Mouse (Mus musculus) heart, adult 2 months (tissue): ENCODE measurements around the gene Gnptab. TPM values are rescaled to one million over a fixed set of nuclear protein-coding genes. Genes with fewer than 3 reads are reported as not detected.

Source experiments
- DNase-seq, 2 experiments: peaks; one replicate each; pipeline ENCODE4 v3.0.0; 2021
- H3K27ac ChIP-seq: fragments of 200-600 bp; 2 replicates; pipeline ENCODE4 v1.8.1; 2022
- H3K27me3 ChIP-seq: fragments of 200-500 bp; 2 replicates; pipeline ENCODE4 v1.6.1; 2012; ENCODE audit warnings: mild to moderate bottlenecking, low read length, inconsistent platforms, mixed read lengths; ENCODE audit not compliant: control insufficient read depth, insufficient read depth
- H3K36me3 ChIP-seq: fragments of 200-500 bp; 2 replicates; pipeline ENCODE4 v1.6.1; 2012; ENCODE audit warnings: low read length, inconsistent platforms; ENCODE audit not compliant: control insufficient read depth, insufficient read depth
- H3K4me1 ChIP-seq: fragments of 200-500 bp; 2 replicates; pipeline ENCODE4 v1.6.1; 2011; ENCODE audit warnings: low read length; ENCODE audit not compliant: control insufficient read depth, insufficient read depth
- H3K4me3 ChIP-seq: fragments of 200-600 bp; 2 replicates; pipeline ENCODE4 v1.8.1; 2022
- H3K79me2 ChIP-seq: fragments of 200-500 bp; replicated peaks from 2 replicates; pipeline ENCODE4 v1.6.1; 2012; ENCODE audit warnings: mild to moderate bottlenecking, inconsistent platforms, low read length, moderate library complexity, mixed read lengths; ENCODE audit not compliant: control insufficient read depth, insufficient read depth
- H3K9ac ChIP-seq: fragments of 200-500 bp; 2 replicates; pipeline ENCODE4 v1.6.1; 2012; ENCODE audit warnings: low read depth, mild to moderate bottlenecking, control low read depth, inconsistent platforms, low read length, mixed read lengths
- CTCF ChIP-seq: fragments of 200-600 bp; IDR thresholded peaks from 2 replicates; pipeline ENCODE4 v1.8.1; 2022; ENCODE audit warnings: antibody characterized with exemption, mild to moderate bottlenecking, moderate library complexity
- EP300 ChIP-seq: fragments of 200-500 bp; IDR thresholded peaks from 2 replicates; pipeline ENCODE4 v1.6.1; 2011; ENCODE audit warnings: low read depth, low read length, control low read depth; ENCODE audit not compliant: insufficient read depth
- POLR2A ChIP-seq: fragments of 200-500 bp; IDR thresholded peaks from 2 replicates; pipeline ENCODE4 v1.6.1; 2011; ENCODE audit warnings: mild to moderate bottlenecking, low read depth, low read length, control low read depth; ENCODE audit not compliant: insufficient read depth
- WGBS: fragments of 180-500 bp; shearing (Covaris S2); methylation state at CpG from one replicate; pipeline ENCODE4 v1.1.7; 2018; 5-methylcytosine and 5-hydroxymethylcytosine counted together
- intact Hi-C: fragments of 180-260 bp; cut with DNase I; formaldehyde crosslinking; loops from one replicate; pipeline ENCODE4 v1.15.1; 2025
- polyA plus RNA-seq: library from polyadenylated mRNA; depleted of rRNA; stranded (reverse); fragments of >200 nt; gene quantifications from 2 replicates; pipeline ENCODE4 v1.2.3, GENCODE M21; 2012
- total RNA-seq, 2 experiments: library from RNA; stranded (reverse); gene quantifications; 2 replicates each; pipeline ENCODE4 v1.2.3; 2021

Gnptab gene
- total and polyA plus RNA-seq, 3 experiments: 11.7 to 27.6 (median 24.3) TPM

DNA sequence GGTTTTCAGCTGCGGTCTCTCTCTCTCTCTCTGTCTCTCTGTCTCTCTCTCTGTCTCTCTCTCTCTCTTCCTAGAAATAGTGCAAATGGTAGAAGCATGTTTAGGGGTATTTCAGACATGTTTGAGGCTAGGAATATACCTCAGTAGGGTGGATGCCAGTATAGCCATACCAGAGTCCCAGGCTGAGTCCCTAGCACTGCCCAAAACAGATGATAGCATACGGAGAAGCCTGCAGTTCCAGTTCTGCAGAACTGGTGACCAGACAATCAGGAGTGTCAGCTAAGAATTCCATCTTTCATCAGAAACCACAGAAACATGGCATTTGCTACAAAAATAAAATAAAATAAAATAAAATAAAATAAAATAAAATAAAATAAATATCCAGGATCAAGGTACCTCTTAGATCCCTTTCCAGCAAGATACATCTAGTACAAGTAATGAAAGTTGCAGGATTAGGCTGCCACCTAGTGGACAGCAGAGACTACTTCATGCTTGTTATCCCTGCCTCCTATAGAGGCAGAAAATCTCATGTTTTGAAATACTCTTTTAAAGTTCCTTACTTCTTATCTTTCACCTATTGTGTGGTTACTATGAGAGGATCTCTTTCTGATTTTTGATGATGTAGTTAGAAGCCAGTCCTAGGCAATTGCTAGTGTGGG, 47.4 kb downstream of the Gnptab start:
- Histone ChIP-seq H3K4me3 (no peak overlapping the region), H3K36me3 (no peaks in the 10 kb centered on the region), H3K27me3 (no peaks in the 10 kb centered on the region), H3K9ac (no peak overlapping the region), H3K27ac (no peak overlapping the region), H3K79me2 (no peaks in the 10 kb centered on the region), H3K4me1 (no peaks in the 10 kb centered on the region)
- TF ChIP-seq CTCF (peak; percentile 93), POLR2A (no peak), EP300 (no peak)
- intact Hi-C loops: loop anchor here (1.0 kb wide), 1 partner anchor 49 kb away; no protein-coding TSS in a partner anchor
- 94% methylated on average over 2 of the region's 2 CpGs for WGBS
- peak in 1 of 2 experiments; percentile 27 for DNase-seq

DNA sequence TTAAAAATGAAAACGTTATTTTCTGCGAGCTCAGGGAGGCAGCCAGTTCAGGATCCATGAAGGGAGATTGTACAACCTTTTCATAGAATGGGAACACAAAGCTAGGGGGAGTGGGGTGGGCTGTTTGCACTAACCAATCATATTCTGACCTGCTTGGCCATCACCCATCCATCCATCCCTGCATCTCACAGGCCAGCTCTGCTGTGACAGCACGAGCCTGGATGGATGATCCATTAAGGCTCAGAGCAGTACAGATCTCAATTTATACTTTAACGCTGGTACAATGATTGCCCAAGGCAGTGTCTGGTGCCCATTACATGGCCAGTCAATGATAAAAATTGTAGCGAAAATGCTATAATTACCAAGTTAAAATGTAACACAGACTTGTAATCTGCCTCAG, 48.0 kb downstream of the Gnptab start:
- 49% methylated on average over 5 of the region's 5 CpGs for WGBS
- intact Hi-C loops: loop anchor here (1.0 kb wide), 1 partner anchor 50 kb away; no protein-coding TSS in a partner anchor

DNA sequence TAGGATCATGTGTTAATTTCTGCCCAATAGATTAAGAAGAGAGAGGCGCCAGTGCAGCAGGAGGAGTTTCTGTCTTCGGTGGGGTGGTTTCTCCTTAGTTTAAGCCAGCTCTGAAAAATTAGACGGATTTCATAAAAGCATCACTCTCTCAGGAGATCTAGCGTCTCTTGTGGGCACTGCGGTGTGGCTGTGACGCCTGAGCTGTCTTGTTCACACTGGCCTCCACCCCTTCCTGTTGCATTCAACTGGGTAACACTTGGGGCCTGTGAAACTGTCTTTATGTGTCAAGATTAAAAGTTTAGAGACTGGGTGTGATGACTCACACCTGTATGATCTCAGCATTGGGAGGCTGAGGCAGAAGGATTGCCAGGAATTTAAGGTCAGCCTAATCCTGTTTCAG, 49.1 kb downstream of the Gnptab start:
- no peak overlapping the region for H3K9ac ChIP-seq
- no peaks in the 10 kb centered on the region for H3K36me3 ChIP-seq
- no peak for DNase-seq
- no peak overlapping the region for H3K27ac ChIP-seq
- intact Hi-C loops: no loop called here
- H3K27me3 ChIP-seq: no peaks in the 10 kb centered on the region
- H3K4me1 ChIP-seq: no peaks in the 10 kb centered on the region
- no peak for TF ChIP-seq POLR2A
- no peak for TF ChIP-seq CTCF
- TF ChIP-seq EP300: no peak
- no peak overlapping the region for H3K4me3 ChIP-seq
- H3K79me2 ChIP-seq: no peaks in the 10 kb centered on the region
- WGBS: 87% methylated on average over 6 of the region's 6 CpGs

More for the DNA sequence above, 48.0 kb downstream of the Gnptab start:
- TF ChIP-seq POLR2A (no peak), CTCF (no peak), EP300 (no peak)
- Histone ChIP-seq H3K4me1 (no peaks in the 10 kb centered on the region), H3K4me3 (no peak overlapping the region), H3K27ac (no peak overlapping the region), H3K79me2 (no peaks in the 10 kb centered on the region), H3K27me3 (no peaks in the 10 kb centered on the region), H3K9ac (no peak overlapping the region), H3K36me3 (no peaks in the 10 kb centered on the region)
- no peak for DNase-seq

DNA sequence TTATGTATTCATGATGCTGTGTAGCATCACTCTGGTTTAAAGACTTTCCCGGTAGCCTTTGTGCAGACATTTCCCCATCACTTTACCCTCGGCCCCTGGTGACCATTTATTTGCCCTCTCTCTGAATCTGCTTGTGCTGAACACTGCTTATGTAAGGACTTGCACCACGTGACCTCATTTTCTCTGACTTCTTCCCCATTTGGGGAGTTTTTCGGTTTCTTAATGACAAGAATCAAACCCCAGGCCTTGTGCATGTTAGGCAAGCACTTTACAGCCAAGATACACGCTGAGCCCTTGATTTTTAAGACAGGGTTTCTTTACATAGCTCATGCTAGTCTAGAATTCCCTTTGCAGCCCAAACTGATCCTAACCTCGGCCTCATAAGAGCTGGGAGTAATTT, 62.3 kb downstream of the Gnptab start:
- H3K79me2 ChIP-seq: no peaks in the 10 kb centered on the region
- WGBS: 79% methylated on average over 6 of the region's 6 CpGs
- no peak for DNase-seq
- H3K4me1 ChIP-seq: no peaks in the 10 kb centered on the region
- no peaks in the 10 kb centered on the region for H3K27me3 ChIP-seq
- no peak overlapping the region for H3K4me3 ChIP-seq
- no peak overlapping the region for H3K27ac ChIP-seq
- intact Hi-C loops: no loop called here
- H3K36me3 ChIP-seq: no peaks in the 10 kb centered on the region
- no peak for TF ChIP-seq EP300
- TF ChIP-seq POLR2A: no peak
- TF ChIP-seq CTCF: no peak
- no peak overlapping the region for H3K9ac ChIP-seq

DNA sequence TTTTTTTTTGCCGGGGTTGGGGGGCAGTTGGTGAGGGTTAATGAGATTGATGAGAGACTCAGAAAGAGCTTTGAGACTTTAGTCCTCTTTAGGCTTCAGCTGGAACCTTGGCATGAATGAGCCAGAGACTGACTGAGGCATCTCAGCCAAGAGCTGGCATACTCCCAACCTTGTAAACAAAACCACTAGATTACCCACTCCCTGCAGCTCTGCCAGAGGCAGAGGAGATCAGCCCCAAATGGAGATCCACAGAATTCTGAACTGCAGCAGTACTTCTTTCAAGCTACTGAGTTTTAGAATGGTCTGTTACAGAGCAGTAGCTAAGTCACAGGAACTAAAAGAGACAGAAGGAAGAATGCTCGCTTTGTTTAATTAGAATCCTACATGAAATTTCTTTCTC, 72.3 kb downstream of the Gnptab start:
- DNase-seq: peak in 1 of 2 experiments; percentile 46
- no peak overlapping the region for H3K27ac ChIP-seq
- no peaks in the 10 kb centered on the region for H3K27me3 ChIP-seq
- no peak overlapping the region for H3K4me3 ChIP-seq
- TF ChIP-seq EP300: no peak
- no peak for TF ChIP-seq POLR2A
- no peak for TF ChIP-seq CTCF
- H3K79me2 ChIP-seq: no peaks in the 10 kb centered on the region
- no peaks in the 10 kb centered on the region; the same call in 1 of the 2 replicates for H3K4me1 ChIP-seq
- WGBS: 63% methylated on average over 2 of the region's 2 CpGs
- H3K9ac ChIP-seq: no peak overlapping the region
- intact Hi-C loops: loop anchor here (10.0 kb wide), 1 partner anchor 214 kb away; no protein-coding TSS in a partner anchor
- H3K36me3 ChIP-seq: no peaks in the 10 kb centered on the region

DNA sequence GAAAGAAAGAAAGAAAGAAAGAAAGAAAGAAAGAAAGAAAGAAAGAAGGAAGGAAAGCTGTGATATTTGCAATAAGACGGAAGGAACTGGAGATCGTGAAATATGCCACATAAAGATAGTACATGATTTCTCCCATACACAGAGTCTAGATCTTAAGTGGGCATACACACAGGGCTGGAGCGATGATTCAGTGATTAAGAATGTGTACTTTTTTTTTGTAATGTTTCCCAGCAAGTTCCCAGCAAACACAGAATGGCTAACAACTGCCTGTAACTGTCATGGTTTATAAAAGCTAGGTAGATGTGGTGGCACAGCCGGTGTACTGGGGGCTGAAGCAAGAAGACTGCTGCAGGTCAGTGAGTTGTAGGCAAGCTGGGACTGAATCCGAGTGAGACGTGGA, 73.1 kb downstream of the Gnptab start:
- 79% methylated on average over 6 of the region's 6 CpGs for WGBS
- H3K4me1 ChIP-seq: no peaks in the 10 kb centered on the region; the same call in 1 of the 2 replicates
- H3K27ac ChIP-seq: no peak overlapping the region

More for the DNA sequence above, 73.1 kb downstream of the Gnptab start:
- Histone ChIP-seq H3K36me3 (no peaks in the 10 kb centered on the region), H3K9ac (no peak overlapping the region), H3K4me3 (no peak overlapping the region), H3K79me2 (no peaks in the 10 kb centered on the region), H3K27me3 (no peaks in the 10 kb centered on the region)
- no peak for DNase-seq
- no peak for TF ChIP-seq EP300
- intact Hi-C loops: loop anchor here (10.0 kb wide), 1 partner anchor 213 kb away; no protein-coding TSS in a partner anchor
